Mouse (Mus musculus) kidney, adult 18-20 months (tissue): ENCODE measurements at regions not wholly inside any gene's neighbourhood (a gene's known extent, or its start where the extent isn't known, plus 50 kb on each side); places are given as distances from the start of the nearest gene placed in this dataset.
A peak's percentile ranks its signal among the peaks of the same experiment; 100 is the strongest.

Experiments
- DNase-seq: peaks from one replicate; pipeline ENCODE4 v3.0.0; 2021

DNA sequence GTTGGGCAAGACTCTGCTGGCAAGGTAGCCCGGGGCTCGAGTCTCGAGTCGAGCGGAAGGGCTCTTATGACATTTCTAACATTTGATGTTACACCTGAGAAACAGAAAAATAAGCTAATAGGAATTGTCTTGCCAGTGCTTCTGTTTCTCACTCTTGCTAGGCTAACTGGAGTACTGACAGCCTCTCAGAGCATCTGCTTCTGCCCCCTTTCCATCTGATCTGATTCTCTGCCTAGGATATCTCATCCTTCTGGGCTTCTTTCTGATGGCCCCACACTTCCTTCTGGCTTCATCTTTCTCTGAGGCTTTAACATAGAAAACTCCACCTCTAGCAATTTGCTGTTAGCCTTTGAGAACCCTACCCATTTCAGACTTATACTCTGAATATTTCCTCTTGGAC lies 95.0 kb upstream of the Arhgef9 start:
- no peak for DNase-seq

DNA sequence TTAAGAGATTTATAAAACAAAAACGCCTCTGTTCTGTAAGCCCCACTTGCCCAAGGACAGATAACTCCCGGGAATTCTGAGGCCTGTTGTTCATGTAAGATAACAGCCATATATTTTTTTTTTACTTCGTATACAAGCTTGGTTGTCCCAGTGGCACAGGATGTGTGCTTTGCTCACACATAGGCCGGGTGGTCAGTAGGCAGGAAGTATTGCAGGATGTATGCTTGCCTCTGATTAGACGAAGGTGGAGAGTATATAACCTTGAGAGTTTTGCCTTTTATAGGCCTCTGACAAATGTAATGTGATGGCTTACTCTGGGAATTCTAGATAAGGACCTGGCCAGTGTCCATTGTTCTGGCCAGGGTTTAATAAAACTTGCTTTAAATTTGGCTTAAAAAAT lies 85.4 kb upstream of the Arhgef9 start:
- no peak for DNase-seq

DNA sequence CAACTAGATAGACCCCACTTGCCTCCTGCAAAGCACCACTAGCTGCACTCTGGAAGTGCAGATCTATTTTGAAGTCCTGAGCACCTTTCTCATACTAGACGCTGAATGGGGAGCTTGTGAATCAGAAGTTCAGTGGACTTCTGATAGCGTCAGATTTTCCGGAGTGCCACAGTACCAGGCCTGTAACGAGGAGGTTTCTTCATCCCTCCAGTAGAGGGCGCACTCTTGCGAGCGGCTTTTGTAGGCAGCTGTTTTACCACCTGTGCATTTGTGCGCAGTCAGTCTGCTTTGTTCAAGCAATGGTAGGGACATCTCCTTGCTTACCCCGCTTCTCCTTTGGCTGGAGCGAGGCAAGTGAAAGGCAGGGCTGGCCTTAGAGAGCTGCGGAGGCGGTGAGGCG lies 56.9 kb upstream of the Arhgef9 start:
- peak; percentile 23 for DNase-seq
